Mouse (Mus musculus): ENCODE data around the gene E130309D02Rik. TPM values are rescaled to one million over a fixed set of nuclear protein-coding genes. Genes with fewer than 3 reads are reported as not detected.

The E130309D02Rik gene
- polyA plus RNA-seq, 1 experiment from 2014 or later, result 33.9 TPM

- Histone ChIP-seq H3K27ac (no peak overlapping the region), H3K36me3 (peaks cover 30% of the 10 kb centered on the region), H3K4me3 (replicated peaks) (no peak overlapping the region), H3K9me3 (no peaks in the 10 kb centered on the region), H3K9ac (no peak overlapping the region), H3K27me3 (replicated peaks) (no peaks in the 10 kb centered on the region), H3K4me2 (replicated peaks) (no peak overlapping the region), H3K4me1 (replicated peaks) (no peaks in the 10 kb centered on the region)
- ATAC-seq, result no peak
- 76% methylated on average over 8 of the region's 8 CpGs for WGBS
Observed at GRCm38 (mm10) chr5:143301296-143301695, 13.9 kb downstream of the E130309D02Rik start.

GRCm38 (mm10) chr5:143299686-143300085 is 15.5 kb downstream of the E130309D02Rik start:
- Histone ChIP-seq H3K9me3 (no peaks in the 10 kb centered on the region), H3K9ac (no peak overlapping the region), H3K4me3 (replicated peaks) (no peak overlapping the region), H3K27me3 (replicated peaks) (0 out of 2 replicates have a peak, but pooled peaks cover under 1% of the 10 kb centered on the region), H3K4me2 (replicated peaks) (no peak overlapping the region), H3K4me1 (replicated peaks) (no peaks in the 10 kb centered on the region), H3K27ac (no peak overlapping the region), H3K36me3 (peaks cover 23% of the 10 kb centered on the region)
- WGBS, result 92% methylated on average over 4 of the region's 4 CpGs
- ATAC-seq, result no peak

- 94% methylated on average over 7 of the region's 7 CpGs for WGBS
Observed at GRCm38 (mm10) chr5:143298391-143298790, 16.8 kb downstream of the E130309D02Rik start.

GRCm38 (mm10) chr5:143297986-143298385 is 17.2 kb downstream of the E130309D02Rik start:
- Histone ChIP-seq H3K4me2 (replicated peaks) (no peak overlapping the region), H3K9me3 (no peaks in the 10 kb centered on the region), H3K36me3 (peaks cover 21% of the 10 kb centered on the region), H3K4me1 (replicated peaks) (peaks cover 10% of the 10 kb centered on the region), H3K9ac (no peak overlapping the region), H3K27me3 (replicated peaks) (peaks cover 17% of the 10 kb centered on the region), H3K4me3 (replicated peaks) (no peak overlapping the region), H3K27ac (no peak overlapping the region)
- 92% methylated on average over 9 of the region's 9 CpGs for WGBS
- no peak for ATAC-seq

More at GRCm38 (mm10) chr5:143298391-143298790, 16.8 kb downstream of the E130309D02Rik start:
- H3K9me3 ChIP-seq, result no peaks in the 10 kb centered on the region
- no peak for ATAC-seq
- no peak overlapping the region for H3K4me2 ChIP-seq (replicated peaks)
- no peak overlapping the region for H3K27ac ChIP-seq
- peaks cover 13% of the 10 kb centered on the region for H3K27me3 ChIP-seq (replicated peaks)
- H3K4me3 ChIP-seq (replicated peaks), result no peak overlapping the region
- H3K36me3 ChIP-seq, result peaks cover 21% of the 10 kb centered on the region
- no peak overlapping the region for H3K9ac ChIP-seq
- H3K4me1 ChIP-seq (replicated peaks), result peaks cover 6% of the 10 kb centered on the region

GRCm38 (mm10) chr5:143295330-143295729 is 19.8 kb downstream of the E130309D02Rik start:
- Histone ChIP-seq H3K9ac (no peak overlapping the region), H3K9me3 (no peaks in the 10 kb centered on the region), H3K27me3 (replicated peaks) (peaks cover 42% of the 10 kb centered on the region), H3K4me3 (replicated peaks) (no peak overlapping the region), H3K27ac (no peak overlapping the region), H3K36me3 (peaks cover 9% of the 10 kb centered on the region), H3K4me2 (replicated peaks) (no peak overlapping the region), H3K4me1 (replicated peaks) (peaks cover 14% of the 10 kb centered on the region)
- WGBS, result 78% methylated on average over 2 of the region's 2 CpGs
- no peak for ATAC-seq

- H3K27me3 ChIP-seq (replicated peaks), result peaks cover 44% of the 10 kb centered on the region
Observed at GRCm38 (mm10) chr5:143294862-143295261, 20.3 kb downstream of the E130309D02Rik start.

GRCm38 (mm10) chr5:143293404-143293803 is 21.8 kb downstream of the E130309D02Rik start, which contains the start of gene Zfp853:
Zfp853 (minus strand) TSS chr5:143293623.
- 0 out of 2 replicates have a peak, but pooled peaks have one; percentile 7 for ATAC-seq
- H3K27ac ChIP-seq, result no peak within 1 kb of the TSS
- H3K4me3 ChIP-seq (replicated peaks), result peak within 1 kb of the TSS; percentile 45
- 7% methylated on average over 25 of the region's 38 CpGs for WGBS
- peaks cover 16% of the 10 kb centered on the region for H3K4me1 ChIP-seq (replicated peaks)
- H3K36me3 ChIP-seq, result no peaks in the 10 kb centered on the region
- peaks cover 57% of the 10 kb centered on the region for H3K27me3 ChIP-seq (replicated peaks)
- H3K9ac ChIP-seq, result peak within 1 kb of the TSS; percentile 42
- peak within 1 kb of the TSS; percentile 85 for H3K4me2 ChIP-seq (replicated peaks)
- H3K9me3 ChIP-seq, result no peaks in the 10 kb centered on the region

More at GRCm38 (mm10) chr5:143294862-143295261, 20.3 kb downstream of the E130309D02Rik start:
- Histone ChIP-seq H3K9ac (no peak overlapping the region), H3K9me3 (no peaks in the 10 kb centered on the region), H3K27ac (no peak overlapping the region), H3K36me3 (peaks cover 4% of the 10 kb centered on the region), H3K4me3 (replicated peaks) (no peak overlapping the region), H3K4me1 (replicated peaks) (peaks cover 14% of the 10 kb centered on the region), H3K4me2 (replicated peaks) (no peak overlapping the region)
- no peak for ATAC-seq
- WGBS, result 94% methylated on average over 3 of the region's 3 CpGs

- H3K36me3 ChIP-seq, result no peaks in the 10 kb centered on the region
- no peak overlapping the region for H3K27ac ChIP-seq
- H3K9ac ChIP-seq, result peak overlapping the region; percentile 42
- H3K4me3 ChIP-seq (replicated peaks), result peak overlapping the region; percentile 45
- peaks cover 63% of the 10 kb centered on the region for H3K27me3 ChIP-seq (replicated peaks)
- WGBS, result 2% methylated on average over 17 of the region's 19 CpGs
- peak overlapping the region; percentile 85 for H3K4me2 ChIP-seq (replicated peaks)
- no peaks in the 10 kb centered on the region for H3K9me3 ChIP-seq
- H3K4me1 ChIP-seq (replicated peaks), result peaks cover 21% of the 10 kb centered on the region
- ATAC-seq, result 0 out of 2 replicates have a peak, but pooled peaks have one; percentile 9
Observed at GRCm38 (mm10) chr5:143292879-143293278, 22.3 kb downstream of the E130309D02Rik start.

GRCm38 (mm10) chr5:143289299-143289698 is 25.9 kb downstream of the E130309D02Rik start:
- Histone ChIP-seq H3K27me3 (replicated peaks) (peaks cover 80% of the 10 kb centered on the region), H3K27ac (no peak overlapping the region), H3K4me1 (replicated peaks) (peaks cover 25% of the 10 kb centered on the region), H3K4me2 (replicated peaks) (no peak overlapping the region), H3K36me3 (no peaks in the 10 kb centered on the region), H3K9me3 (no peaks in the 10 kb centered on the region), H3K9ac (no peak overlapping the region), H3K4me3 (replicated peaks) (no peak overlapping the region)
- WGBS, result 76% methylated on average over 9 of the region's 9 CpGs
- ATAC-seq, result no peak

- Histone ChIP-seq H3K4me2 (replicated peaks) (peak overlapping the region; percentile 72), H3K36me3 (no peaks in the 10 kb centered on the region), H3K4me3 (replicated peaks) (peak overlapping the region; percentile 31), H3K9ac (no peak overlapping the region), H3K9me3 (no peaks in the 10 kb centered on the region), H3K27me3 (replicated peaks) (peaks cover 75% of the 10 kb centered on the region), H3K4me1 (replicated peaks) (peaks cover 20% of the 10 kb centered on the region), H3K27ac (no peak overlapping the region)
- ATAC-seq, result no peak
- WGBS, result 18% methylated on average over 9 of the region's 9 CpGs
Observed at GRCm38 (mm10) chr5:143288378-143288911, 26.7 kb downstream of the E130309D02Rik start.

GRCm38 (mm10) chr5:143287774-143288328 is 27.3 kb downstream of the E130309D02Rik start:
- H3K4me2 ChIP-seq (replicated peaks), result peak overlapping the region; percentile 72
- WGBS, result 3% methylated on average over 48 of the region's 48 CpGs
- H3K4me3 ChIP-seq (replicated peaks), result peak overlapping the region; percentile 31
- H3K9ac ChIP-seq, result peak overlapping the region; percentile 3; the same call in 1 of the 2 replicates
- no peaks in the 10 kb centered on the region for H3K9me3 ChIP-seq
- no peaks in the 10 kb centered on the region for H3K36me3 ChIP-seq
- no peak overlapping the region for H3K27ac ChIP-seq
- peaks cover 69% of the 10 kb centered on the region for H3K27me3 ChIP-seq (replicated peaks)
- H3K4me1 ChIP-seq (replicated peaks), result peaks cover 14% of the 10 kb centered on the region
- peak; percentile 55 for ATAC-seq

- Histone ChIP-seq H3K4me2 (replicated peaks) (no peak overlapping the region), H3K4me1 (replicated peaks) (peaks cover 10% of the 10 kb centered on the region), H3K9ac (no peak overlapping the region), H3K27ac (no peak overlapping the region), H3K27me3 (replicated peaks) (peaks cover 48% of the 10 kb centered on the region), H3K36me3 (no peaks in the 10 kb centered on the region), H3K9me3 (no peaks in the 10 kb centered on the region), H3K4me3 (replicated peaks) (no peak overlapping the region)
- no peak for ATAC-seq
- 47% methylated on average over 6 of the region's 6 CpGs for WGBS
Observed at GRCm38 (mm10) chr5:143284762-143285161, 30.4 kb downstream of the E130309D02Rik start.

Measured in intestine, embryonic 15.5 days (tissue).